Mouse (Mus musculus): ENCODE data around the gene Adamts9. TPM values are rescaled to one million over a fixed set of nuclear protein-coding genes. Genes with fewer than 3 reads are reported as not detected.

The Adamts9 gene
- total RNA-seq, 1 experiment from 2014 or later: not detected

DNA sequence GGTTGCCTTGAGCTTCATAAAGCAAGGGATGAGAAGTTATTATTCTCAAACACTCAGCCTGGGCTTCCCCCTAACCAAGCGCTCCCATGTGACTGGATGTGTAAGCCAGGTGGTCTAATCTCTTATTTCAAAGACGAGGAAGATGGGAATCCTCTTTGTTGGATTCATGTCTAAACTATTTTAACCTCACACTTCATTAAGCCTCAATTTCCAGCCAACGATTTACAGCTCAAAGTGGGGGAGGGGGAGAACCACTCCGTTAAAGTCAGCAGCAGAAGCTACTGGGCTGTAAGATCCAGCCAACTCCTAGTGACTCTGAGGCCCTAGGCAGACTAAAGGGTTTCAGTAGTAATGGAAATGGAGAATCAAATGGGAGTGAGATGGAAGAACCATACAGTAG, 71.5 kb downstream of the Adamts9 start:
- no peak for ATAC-seq (replicated peaks; ENCODE audit: low read depth, poor library complexity, severe bottlenecking)

DNA sequence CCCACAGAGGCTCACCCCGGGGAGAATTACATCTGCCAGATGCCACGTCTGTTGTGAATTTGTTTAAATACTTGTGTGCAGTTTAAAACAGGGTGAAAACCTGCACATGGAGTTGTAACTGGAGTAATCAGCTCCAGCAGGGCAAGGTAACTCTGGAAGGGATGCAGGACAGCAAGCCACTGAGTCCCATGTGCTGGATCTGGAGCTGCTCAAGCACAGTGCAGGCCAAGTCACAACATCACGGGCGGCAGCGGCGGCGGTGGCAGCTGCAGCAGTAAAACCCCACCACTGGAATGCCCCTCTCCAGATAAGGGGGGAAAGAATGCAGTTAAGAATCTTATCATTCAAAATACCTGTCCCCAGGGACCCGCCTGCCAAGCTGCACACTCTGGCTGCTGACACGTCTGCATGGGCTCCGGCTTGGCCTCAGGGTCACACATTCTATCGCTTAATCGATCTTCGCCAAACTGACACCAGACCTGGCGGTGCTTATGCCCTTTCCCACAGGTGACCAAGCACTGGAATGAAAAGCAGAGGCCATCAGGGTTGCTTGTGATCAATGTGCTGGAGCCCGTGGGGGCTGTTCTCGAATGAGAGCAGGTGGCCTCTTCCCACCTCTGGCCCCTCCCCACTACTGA, 73.6 kb downstream of the Adamts9 start:
- no peak for ATAC-seq (replicated peaks; ENCODE audit: low read depth, poor library complexity, severe bottlenecking)

DNA sequence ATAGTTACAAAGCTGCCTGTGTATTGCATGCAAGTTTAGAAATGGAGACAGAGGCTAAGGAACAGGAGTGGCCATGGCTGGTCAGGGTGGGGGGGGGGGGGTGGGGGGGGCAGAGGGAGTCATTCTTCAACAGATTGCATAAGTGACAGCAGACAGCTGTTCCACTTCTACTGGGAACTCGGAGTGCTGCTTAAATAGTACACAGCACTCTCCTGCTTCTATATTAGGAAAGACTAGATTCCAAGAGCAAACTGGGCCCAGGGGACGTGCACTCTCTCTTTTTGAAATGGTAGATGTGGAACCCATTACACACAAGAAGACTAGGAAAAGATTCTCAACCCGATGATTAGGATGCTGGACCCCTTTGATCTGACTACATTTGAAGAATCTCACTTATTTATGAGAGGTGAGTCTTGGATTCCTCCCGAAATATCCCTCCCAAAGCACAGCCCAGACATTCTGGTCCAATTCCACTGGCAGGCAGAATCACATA, 74.2 kb downstream of the Adamts9 start, which contains the start of gene Gm15737:
Gene Gm15737 (plus strand): TSS at position 269 of the 493 bp plus-strand sequence.
- ATAC-seq (replicated peaks; ENCODE audit: low read depth, poor library complexity, severe bottlenecking): no peak

DNA sequence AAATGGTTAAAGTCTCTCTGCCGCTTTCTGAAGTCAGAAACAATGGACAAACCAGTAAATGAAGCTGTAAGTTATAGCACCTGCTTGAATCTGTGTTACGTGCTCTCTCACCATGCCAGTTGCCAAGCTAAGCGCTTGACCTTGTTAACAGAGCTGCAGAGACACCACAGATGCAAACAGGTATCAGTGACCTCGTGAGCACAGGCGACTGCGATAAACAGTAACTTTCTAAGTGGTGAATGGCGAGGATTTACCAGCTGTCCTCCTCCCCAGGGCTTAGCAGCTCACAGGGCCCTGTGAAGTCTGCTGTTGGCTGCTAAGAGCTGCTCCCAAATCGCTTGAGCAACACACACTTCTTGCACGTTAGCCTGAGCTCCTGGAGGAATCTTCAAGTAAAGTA, 80.7 kb downstream of the Adamts9 start:
- ATAC-seq (replicated peaks; ENCODE audit: low read depth, poor library complexity, severe bottlenecking): no peak

DNA sequence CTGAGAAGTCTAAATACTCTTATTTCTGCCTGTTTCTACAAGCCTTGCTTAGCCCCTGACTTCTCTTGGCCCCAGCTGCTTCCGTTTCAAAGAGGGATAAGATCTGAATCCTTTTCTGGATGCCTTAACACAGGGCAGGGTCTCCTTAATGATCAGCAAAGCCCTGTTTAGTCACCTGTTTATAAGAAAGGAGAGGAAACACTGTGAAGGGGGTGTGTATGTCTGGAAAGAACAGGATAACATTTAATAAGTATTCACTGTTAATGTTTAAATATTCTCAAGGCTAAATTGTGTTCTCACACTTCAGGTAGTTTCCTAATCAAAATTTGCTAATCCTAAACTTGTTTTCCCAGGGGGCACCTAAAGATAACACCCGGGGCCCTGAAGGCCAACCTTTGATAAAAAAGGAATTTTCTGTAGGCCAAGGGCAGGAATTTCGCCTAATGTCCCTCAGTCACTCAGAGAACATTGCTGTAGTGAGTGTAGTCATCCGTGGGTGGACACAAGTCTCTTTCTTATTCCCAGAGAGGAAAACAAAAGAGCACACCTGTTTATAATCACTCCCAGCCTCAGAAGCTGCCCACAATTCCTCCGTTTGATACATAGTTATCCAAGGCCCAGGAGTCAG, 82.9 kb downstream of the Adamts9 start:
- no peak for ATAC-seq (replicated peaks; ENCODE audit: low read depth, poor library complexity, severe bottlenecking)

DNA sequence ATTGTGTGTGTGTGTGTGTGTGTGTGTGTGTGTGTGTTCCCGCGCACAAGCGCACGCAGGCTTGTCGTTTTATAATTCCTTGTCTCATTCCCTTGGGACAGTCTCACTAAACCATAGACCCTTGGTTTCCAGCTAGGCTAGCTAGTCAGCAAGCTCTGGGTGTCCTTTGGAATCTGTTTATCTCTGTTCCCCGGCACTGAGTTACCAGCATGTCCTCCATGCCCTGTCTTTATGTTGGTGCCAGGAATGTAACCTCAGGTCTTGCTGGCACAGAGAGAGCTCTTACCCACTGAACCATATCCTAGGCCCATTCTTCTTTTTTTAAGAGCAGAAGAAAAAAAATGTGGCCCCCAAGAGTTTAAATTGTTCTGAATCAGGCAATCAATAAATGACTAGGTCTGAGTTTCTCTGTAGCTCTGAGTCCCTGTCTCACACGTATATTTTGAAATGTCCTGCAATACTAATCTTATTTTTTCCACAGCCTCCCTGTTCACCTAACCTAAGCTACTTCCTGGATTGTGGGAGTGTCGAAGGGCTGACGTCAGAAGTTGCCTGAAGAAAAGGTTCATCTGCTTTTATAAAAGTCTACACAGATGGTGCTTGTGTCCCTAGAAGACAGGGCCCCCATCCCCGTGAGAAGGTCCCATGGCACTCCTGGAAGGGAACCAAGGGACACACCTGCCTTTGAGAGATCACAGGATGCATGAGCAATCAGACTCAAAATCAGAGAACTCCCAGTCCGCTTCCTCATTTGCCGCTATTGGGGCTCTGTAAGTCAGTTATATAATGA, 84.4 kb downstream of the Adamts9 start:
- no peak for ATAC-seq (replicated peaks; ENCODE audit: low read depth, poor library complexity, severe bottlenecking)

DNA sequence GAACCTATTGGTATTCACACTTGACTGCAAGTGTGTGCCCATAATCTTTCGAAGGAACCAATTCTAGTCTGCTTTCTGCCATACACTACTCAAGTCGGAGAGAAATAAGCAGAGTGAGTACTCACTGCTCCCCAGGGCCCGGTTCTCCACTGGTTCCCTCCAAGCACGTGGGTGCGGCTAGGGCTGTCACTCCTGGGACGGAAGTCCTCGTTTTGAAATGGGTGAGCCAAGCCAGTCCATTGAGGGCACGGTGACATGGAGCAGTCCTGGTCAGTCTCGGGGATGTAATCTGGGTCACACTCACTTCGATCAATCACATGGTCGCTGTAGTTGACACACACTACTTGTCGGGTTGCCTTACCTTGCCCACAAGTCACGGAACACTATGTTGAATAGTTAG, 85.5 kb downstream of the Adamts9 start:
- ATAC-seq (replicated peaks; ENCODE audit: low read depth, poor library complexity, severe bottlenecking): no peak

DNA sequence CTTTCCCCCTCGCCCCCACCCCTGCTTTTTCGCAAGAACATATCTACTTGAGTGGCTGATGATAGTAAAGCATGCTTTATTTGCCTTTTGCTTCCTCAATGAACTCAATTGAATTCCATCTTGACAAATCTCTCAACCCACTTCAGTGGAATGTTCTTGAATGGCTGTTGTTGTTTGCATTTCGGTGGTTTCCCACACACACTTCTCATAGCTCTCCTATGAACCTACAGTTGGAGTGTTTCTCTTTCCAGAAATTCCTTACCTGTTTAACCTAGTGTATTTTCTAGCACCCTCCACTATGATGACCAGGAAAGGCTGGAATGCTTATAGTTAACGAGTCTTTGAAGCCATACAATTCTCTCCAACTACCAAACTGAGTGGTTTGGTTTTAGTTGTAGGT, 88.4 kb downstream of the Adamts9 start:
- no peak for ATAC-seq (replicated peaks; ENCODE audit: low read depth, poor library complexity, severe bottlenecking)

DNA sequence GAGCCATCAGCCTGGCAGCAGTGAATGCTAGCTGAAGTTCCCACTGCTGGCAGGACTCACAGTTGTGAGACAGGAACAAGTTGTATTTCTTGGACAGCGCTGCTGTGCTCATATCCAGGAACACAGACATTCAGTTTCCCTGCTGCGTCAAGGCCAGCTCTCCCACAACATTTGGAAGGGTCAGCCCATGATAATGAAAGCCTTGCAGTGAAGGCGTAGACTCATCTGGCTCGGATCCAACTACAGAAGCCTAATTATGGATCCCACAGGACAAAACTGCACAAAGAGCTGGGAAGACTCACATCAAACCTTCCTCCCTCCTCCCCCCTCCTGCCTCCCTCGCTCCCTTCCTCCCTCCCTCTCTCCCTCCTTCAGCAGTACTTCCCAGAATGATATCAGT, 93.0 kb downstream of the Adamts9 start:
- ATAC-seq (replicated peaks; ENCODE audit: low read depth, poor library complexity, severe bottlenecking): no peak

DNA sequence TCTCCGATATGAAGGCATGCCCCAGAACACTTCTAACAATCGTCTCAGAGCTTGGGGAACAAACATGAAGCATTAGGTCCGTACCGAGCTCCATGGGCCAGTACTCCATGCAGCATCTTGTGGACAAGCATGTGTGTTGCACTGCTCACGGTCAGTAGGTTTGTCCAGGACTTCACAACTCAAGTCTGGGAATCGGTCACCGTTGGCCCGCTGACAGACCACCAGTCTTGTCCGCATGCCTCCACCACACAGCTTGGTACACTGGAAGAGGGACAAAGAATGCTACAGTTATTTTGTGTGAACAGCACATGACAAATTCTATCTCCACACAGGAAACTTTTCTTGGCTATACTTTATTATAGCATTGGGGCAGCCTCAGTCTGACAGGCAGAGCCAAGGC, 94.1 kb downstream of the Adamts9 start:
- ATAC-seq (replicated peaks; ENCODE audit: low read depth, poor library complexity, severe bottlenecking): no peak

DNA sequence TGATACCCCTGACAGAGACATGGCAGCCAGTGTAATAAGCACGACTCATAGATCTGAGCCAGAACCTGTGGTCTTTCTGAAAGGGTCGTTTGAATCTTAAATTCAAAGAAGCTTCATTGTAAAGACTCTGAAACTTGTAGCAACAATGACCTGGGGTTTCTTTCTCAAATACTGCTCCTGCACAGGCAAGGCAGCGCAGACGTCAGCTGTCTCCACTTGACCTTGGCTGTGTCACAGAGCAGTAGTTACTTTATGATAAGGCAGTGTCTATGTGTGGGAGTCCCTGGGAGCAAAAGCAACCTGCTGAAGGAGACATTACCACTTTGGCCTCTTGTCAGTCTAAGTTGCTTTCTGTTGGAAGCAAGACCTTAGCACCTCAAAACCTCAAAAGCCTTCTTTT, 96.7 kb downstream of the Adamts9 start:
- ATAC-seq (replicated peaks; ENCODE audit: low read depth, poor library complexity, severe bottlenecking): no peak

DNA sequence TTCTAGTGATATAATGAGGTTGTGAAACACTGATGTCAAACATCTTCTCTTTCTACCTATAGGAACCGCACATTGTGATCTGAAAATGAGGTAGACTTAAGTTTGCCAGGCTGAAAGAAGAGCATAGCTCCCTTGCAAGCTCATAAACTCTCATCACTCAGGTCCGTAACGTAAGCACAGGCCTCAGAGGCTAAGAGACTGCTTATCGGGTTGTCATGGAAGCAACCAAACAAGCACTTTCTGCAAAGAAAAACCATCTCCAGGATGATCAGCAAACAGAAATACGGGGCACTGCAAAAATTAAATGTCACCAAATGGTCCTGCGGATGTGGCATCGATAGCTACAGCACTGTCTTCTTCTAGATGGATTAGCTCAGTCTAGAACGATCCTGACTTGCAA, 97.4 kb downstream of the Adamts9 start:
- no peak for ATAC-seq (replicated peaks; ENCODE audit: low read depth, poor library complexity, severe bottlenecking)

DNA sequence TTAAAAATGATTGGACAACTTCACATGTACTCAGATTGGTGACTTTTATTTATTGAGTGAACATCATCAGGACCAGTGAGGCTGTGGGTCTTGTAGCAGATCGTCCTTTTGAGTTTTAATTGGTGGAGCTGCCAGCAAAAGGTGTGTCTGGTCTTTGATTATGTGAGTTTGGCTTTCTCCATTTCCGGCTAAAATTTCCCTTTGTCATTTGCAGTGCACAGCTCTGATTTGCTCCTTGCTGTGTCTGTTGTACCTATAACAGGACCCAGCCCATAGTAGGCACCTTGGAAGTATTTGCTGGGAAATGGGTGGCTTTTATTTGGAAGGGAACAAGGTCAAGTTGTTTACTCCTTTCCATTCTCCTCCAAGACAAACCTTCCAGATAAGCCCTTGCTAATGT, 99.8 kb downstream of the Adamts9 start:
- no peak for ATAC-seq (replicated peaks; ENCODE audit: low read depth, poor library complexity, severe bottlenecking)

DNA sequence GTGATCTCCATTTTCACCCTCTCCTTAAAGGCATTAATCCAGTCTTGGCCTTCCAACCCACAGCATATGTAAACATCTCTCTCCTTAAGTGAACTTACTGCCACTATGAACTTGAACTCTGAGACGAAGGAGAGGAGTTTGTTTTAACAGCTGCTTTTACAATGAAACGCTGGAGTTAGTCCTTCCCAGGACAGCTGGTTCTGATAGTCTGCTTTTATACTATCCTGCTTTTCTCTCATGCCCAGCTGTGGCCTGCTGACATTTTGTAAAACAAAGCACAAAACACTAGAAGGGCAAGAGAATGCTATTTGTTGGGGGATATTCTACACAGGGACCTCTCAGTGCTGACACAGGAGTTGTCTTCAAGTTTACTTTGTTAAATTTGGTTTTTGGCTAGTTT, 101.3 kb downstream of the Adamts9 start:
- no peak for ATAC-seq (replicated peaks; ENCODE audit: low read depth, poor library complexity, severe bottlenecking)

DNA sequence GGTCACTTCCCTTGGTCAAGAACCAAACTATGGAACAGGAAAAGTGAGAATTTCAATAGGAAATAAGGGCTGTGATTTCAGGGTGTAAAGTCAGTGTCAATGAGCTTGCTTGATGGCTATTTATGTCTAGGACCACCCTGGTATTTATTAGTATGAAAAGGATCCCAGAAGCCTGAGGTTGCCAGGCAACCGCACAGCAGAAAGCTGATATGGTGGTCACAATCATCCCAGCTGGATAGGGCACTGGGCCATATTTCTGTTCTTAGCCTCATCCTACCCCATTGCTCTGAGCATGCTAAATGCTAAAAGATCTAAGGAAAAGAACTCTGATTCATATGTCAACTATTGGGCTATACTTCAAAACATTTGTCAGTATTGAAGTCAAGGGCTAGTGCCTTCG, 112.2 kb downstream of the Adamts9 start:
- ATAC-seq (replicated peaks; ENCODE audit: low read depth, poor library complexity, severe bottlenecking): no peak

DNA sequence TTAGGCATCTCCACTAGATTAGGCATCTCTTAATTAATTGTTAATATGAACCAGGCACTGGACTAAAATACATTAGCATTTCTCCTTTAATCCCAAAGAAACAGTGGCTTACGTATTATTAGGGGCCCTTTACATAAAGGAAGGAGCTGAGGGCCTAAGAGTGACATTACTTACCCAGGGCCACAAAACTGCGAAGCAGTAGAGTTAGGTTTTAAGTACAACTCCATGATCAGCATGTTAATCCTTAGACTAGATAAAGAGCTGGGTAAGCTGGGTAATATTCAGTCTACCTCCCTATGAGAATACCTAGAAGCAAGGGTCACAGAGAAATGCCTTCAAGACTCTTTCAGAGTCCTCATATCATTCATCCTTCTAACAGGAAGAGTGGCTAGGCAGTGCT, 114.1 kb downstream of the Adamts9 start:
- no peak for ATAC-seq (replicated peaks; ENCODE audit: low read depth, poor library complexity, severe bottlenecking)

DNA sequence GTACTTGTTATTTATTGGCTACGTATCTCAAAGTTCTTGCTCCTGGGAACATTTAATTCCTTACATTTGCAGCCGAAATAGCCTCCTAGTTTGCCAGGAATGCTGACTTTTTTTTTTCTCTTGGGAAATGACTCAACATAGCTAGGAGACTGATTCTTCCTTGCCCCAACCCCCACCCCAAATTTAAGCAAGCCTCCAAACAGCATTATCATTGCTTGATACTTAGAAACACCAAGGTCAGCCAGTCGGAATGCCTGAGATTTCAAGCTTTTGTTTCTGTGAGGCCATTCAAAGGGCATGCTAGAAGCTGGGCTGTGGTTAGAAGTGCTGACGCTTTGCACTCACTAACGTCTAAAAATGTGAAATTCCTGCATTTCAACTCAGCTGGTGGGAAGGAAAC, 115.9 kb downstream of the Adamts9 start:
- no peak for ATAC-seq (replicated peaks; ENCODE audit: low read depth, poor library complexity, severe bottlenecking)

DNA sequence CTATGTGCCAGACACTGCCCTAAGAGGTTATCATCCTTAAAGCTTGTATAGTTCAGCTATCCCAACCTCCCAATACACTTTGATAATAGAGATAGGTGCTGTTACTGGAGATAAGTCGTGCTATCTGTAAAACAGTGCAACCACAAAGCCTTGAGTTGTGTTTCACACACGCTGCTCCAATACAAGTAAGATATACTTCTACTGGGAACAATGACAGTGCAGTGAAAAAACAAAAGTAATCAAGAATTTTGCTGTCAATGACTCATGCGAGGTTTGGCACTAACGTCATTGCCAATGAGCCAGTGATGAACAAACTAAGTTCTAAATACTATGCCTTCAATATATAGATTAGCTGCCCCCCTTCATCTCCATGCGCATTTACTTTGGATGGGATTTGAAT, 116.7 kb downstream of the Adamts9 start:
- ATAC-seq (replicated peaks; ENCODE audit: low read depth, poor library complexity, severe bottlenecking): no peak

DNA sequence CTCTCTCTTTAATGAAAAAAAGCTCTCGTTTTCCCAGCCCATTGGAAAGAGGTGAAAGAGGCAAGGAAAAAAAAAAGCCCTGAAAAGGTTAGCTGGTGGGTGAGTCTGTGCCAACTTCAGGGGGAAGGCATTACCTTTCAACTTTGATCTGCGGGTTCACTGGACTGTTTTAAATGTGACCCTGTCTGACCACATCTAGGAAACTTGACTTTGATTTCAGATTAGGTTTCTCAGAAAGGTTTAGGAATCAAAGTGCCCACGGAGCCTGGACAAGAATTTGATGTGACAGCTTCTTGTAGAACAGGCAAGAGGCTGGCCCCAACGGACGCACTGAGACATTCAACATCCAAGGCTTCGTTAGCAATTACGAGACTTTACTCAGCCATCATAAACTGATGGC, 119.3 kb downstream of the Adamts9 start:
- ATAC-seq (replicated peaks; ENCODE audit: low read depth, poor library complexity, severe bottlenecking): no peak

DNA sequence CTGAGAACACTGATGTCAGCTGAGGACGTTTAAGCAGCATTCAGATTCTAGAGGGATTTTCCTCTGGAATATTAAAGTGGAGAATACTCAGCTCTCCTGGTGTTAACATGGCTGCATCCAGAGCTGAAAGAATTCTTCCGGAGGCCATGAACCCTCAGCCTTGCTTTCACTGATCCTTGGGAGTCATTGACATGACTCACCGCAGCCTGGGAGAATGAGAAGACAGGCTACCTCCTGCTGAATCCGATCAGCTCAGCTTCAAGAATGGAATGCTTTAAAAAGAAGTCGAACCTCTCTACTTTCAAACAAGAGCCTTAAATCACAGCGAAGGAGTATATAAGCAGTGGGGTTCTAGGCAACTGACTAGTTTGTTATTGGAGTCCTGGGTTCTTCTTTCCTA, 121.3 kb downstream of the Adamts9 start:
- ATAC-seq (replicated peaks; ENCODE audit: low read depth, poor library complexity, severe bottlenecking): no peak

DNA sequence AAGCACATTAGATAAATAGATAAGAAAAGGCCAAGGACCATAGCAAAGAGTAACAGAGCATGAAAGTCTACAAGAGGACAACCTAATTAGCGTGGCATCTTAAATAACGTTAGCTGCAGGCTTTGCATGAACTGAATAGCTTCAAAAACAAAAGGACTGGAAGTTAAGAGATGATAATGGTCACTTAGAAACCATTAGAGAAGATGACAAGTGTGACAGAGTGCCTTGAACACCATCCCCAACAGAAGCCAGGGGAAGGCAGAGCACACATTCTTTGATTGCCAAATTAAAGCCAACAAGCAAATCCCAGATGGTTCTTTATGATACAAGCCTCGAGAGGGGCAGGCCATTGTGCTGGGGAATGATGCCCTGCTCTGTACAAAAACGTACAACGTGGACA, 121.7 kb downstream of the Adamts9 start:
- ATAC-seq (replicated peaks; ENCODE audit: low read depth, poor library complexity, severe bottlenecking): no peak
